Mouse (Mus musculus): ENCODE data around the gene Cntrl. TPM values are rescaled to one million over a fixed set of nuclear protein-coding genes. Genes with fewer than 3 reads are reported as not detected.

Cntrl gene
- polyA plus RNA-seq, 1 experiment from 2014 or later, result 16.3 TPM

DNA sequence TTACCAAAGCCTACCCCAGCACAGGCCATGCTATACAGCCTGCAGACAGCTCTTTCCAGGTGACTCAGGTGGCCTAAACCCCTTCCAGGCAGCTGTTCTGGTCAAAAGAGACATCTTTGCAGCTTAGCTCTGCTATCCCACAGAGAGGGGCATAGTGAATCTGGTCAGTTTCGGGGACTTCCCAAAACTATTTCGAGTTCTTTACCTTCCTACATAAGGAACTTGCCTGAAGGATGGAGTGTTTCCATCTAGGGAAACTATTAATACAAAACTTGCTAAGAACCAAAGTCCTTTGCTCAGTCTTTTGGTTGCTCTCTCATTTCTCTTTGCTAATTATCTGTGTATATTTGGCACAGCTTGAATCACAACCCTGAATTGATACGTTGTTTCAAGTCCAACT lies 32.4 kb downstream of the Cntrl start:
- WGBS, result 90% methylated on average over 3 of the region's 3 CpGs
- no peaks in the 10 kb centered on the region for H3K27me3 ChIP-seq (replicated peaks; ENCODE audit: control insufficient read depth, insufficient read depth, low read length)
- ATAC-seq, result no peak
- peaks cover 14% of the 10 kb centered on the region for H3K36me3 ChIP-seq (ENCODE audit: control insufficient read depth, insufficient read depth)
- H3K4me2 ChIP-seq (ENCODE audit: low read length), result no peak overlapping the region
- H3K9me3 ChIP-seq (ENCODE audit: control insufficient read depth, low read length), result no peaks in the 10 kb centered on the region
- H3K4me1 ChIP-seq (replicated peaks; ENCODE audit: control insufficient read depth, insufficient read depth, low read length), result no peaks in the 10 kb centered on the region
- H3K9ac ChIP-seq (replicated peaks; ENCODE audit: low read depth, low read length), result no peak overlapping the region
- no peak overlapping the region for H3K4me3 ChIP-seq (replicated peaks; ENCODE audit: low read length)
- no peak overlapping the region for H3K27ac ChIP-seq (ENCODE audit: low read length)

DNA sequence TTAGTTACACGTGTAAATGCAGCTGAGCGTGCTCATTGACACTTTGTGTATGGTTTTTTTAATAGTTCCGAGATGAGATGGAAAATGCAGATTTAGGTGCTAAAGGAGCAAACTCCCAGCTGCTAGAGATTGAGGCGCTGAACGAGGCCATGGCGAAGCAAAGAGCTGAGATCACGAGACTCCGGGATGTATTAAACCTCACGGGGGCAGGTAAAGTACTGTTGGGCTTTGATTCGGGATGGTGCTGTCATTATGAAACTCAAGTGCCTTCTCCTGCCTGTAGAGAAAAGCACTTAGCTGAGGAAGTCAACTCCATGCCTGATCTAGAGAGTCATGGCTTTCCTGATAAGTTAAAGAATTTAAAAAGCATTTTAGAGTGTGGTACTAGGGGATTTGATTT lies 39.5 kb downstream of the Cntrl start:
- no peaks in the 10 kb centered on the region for H3K4me1 ChIP-seq (replicated peaks; ENCODE audit: control insufficient read depth, insufficient read depth, low read length)
- no peaks in the 10 kb centered on the region for H3K9me3 ChIP-seq (ENCODE audit: control insufficient read depth, low read length)
- no peak overlapping the region for H3K4me2 ChIP-seq (ENCODE audit: low read length)
- WGBS, result 93% methylated on average over 10 of the region's 10 CpGs
- no peak overlapping the region for H3K9ac ChIP-seq (replicated peaks; ENCODE audit: low read depth, low read length)
- peaks cover 22% of the 10 kb centered on the region for H3K36me3 ChIP-seq (ENCODE audit: control insufficient read depth, insufficient read depth)
- no peak overlapping the region for H3K4me3 ChIP-seq (replicated peaks; ENCODE audit: low read length)
- ATAC-seq, result no peak
- H3K27me3 ChIP-seq (replicated peaks; ENCODE audit: control insufficient read depth, insufficient read depth, low read length), result no peaks in the 10 kb centered on the region
- H3K27ac ChIP-seq (ENCODE audit: low read length), result no peak overlapping the region

DNA sequence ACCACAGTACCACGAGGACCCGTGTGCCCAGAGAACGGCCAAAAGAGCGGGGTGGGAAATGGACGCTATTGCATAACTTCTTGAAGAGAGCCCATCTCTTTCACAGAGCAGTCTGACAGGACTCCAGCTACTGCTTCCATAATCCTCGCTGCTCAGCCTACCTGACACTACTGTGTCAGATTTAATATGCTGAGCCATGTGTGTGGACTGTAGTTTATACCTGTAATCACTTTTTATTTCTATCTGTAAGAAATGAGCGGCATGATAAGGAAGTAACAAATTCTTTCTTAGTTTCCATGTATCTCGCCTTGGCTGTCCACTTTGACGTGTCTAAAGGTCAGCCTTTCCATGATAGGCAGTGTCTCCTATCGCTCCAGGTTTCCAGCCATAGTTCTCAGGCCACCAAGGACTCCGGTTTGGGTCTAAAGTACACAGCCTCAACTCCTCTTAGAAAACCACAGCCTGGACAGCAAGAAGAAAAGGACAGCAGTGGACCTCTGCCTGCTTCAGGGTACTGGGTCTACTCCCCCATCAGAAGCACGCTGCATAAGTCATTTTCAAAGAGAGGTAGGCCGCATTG lies 42.1 kb downstream of the Cntrl start:
- ATAC-seq, result no peak
- Histone ChIP-seq H3K27ac (ENCODE audit: low read length) (no peak overlapping the region), H3K36me3 (ENCODE audit: control insufficient read depth, insufficient read depth) (peaks cover 20% of the 10 kb centered on the region), H3K27me3 (replicated peaks; ENCODE audit: control insufficient read depth, insufficient read depth, low read length) (no peaks in the 10 kb centered on the region), H3K4me2 (ENCODE audit: low read length) (no peak overlapping the region), H3K4me1 (replicated peaks; ENCODE audit: control insufficient read depth, insufficient read depth, low read length) (no peaks in the 10 kb centered on the region), H3K9me3 (ENCODE audit: control insufficient read depth, low read length) (no peaks in the 10 kb centered on the region), H3K4me3 (replicated peaks; ENCODE audit: low read length) (no peak overlapping the region), H3K9ac (replicated peaks; ENCODE audit: low read depth, low read length) (no peak overlapping the region)
- 95% methylated on average over 13 of the region's 13 CpGs for whole genome bisulfite sequencing

DNA sequence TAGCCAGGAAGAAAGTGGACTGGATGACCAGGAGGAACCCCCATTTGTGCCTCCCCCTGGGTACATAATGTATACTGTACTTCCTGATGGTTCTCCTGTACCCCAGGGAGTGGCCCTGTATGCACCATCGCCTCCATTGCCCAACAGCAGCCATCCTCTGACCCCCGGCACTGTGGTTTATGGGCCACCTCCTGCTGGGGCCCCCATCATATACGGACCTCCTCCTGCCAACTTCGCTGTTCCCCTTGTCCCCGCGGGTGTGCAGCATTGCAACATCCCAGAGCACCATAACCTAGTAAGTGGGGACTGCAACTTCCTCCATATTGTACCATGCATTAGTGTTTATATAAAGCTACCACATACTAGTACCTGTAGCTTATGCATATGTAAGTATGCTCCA lies 43.9 kb downstream of the Cntrl start:
- Histone ChIP-seq H3K9me3 (ENCODE audit: control insufficient read depth, low read length) (no peaks in the 10 kb centered on the region), H3K9ac (replicated peaks; ENCODE audit: low read depth, low read length) (no peak overlapping the region), H3K27ac (ENCODE audit: low read length) (no peak overlapping the region), H3K4me1 (replicated peaks; ENCODE audit: control insufficient read depth, insufficient read depth, low read length) (no peaks in the 10 kb centered on the region), H3K36me3 (ENCODE audit: control insufficient read depth, insufficient read depth) (peaks cover 19% of the 10 kb centered on the region), H3K4me3 (replicated peaks; ENCODE audit: low read length) (no peak overlapping the region), H3K27me3 (replicated peaks; ENCODE audit: control insufficient read depth, insufficient read depth, low read length) (no peaks in the 10 kb centered on the region), H3K4me2 (ENCODE audit: low read length) (no peak overlapping the region)
- 93% methylated on average over 6 of the region's 6 CpGs for WGBS
- no peak for ATAC-seq

DNA sequence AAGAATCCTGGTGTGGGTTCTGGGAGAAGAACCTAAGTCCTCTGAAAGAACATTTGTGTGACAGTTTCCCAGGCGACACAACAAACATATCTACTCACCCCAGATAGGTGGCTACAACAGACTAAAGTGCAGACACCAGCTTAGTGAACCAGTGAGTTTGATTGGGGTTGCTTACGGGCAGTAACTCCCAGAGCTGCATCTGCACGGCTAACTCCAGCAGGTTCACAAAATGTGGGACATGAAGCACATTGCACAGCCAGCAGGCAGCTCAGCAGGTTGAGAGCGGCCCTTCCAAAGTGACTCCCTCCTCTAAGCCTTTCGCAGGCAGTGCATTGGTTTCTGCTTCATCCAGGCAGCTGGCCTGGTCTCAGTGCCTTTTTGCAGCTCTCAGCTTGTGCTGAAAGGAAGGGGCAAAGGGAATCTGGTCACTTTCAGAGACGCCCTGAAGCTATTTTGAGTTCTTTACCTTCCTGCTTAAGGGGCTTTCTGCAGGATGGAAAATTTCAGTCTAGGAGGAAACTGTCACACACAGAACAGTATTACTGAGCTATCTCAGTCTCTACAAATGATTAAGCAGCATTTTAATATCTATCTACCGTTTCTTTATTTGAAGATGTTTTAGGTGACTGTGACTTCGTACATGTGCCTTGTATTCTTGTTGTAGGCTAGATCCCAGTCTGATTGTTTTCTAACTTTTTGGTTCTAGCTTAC lies 44.7 kb downstream of the Cntrl start:
- Histone ChIP-seq H3K9me3 (ENCODE audit: control insufficient read depth, low read length) (no peaks in the 10 kb centered on the region), H3K4me2 (ENCODE audit: low read length) (no peak overlapping the region), H3K4me3 (replicated peaks; ENCODE audit: low read length) (no peak overlapping the region), H3K9ac (replicated peaks; ENCODE audit: low read depth, low read length) (no peak overlapping the region), H3K27me3 (replicated peaks; ENCODE audit: control insufficient read depth, insufficient read depth, low read length) (no peaks in the 10 kb centered on the region), H3K4me1 (replicated peaks; ENCODE audit: control insufficient read depth, insufficient read depth, low read length) (no peaks in the 10 kb centered on the region), H3K27ac (ENCODE audit: low read length) (no peak overlapping the region), H3K36me3 (ENCODE audit: control insufficient read depth, insufficient read depth) (peaks cover 11% of the 10 kb centered on the region)
- no peak for ATAC-seq
- 87% methylated on average over 8 of the region's 8 CpGs for WGBS

DNA sequence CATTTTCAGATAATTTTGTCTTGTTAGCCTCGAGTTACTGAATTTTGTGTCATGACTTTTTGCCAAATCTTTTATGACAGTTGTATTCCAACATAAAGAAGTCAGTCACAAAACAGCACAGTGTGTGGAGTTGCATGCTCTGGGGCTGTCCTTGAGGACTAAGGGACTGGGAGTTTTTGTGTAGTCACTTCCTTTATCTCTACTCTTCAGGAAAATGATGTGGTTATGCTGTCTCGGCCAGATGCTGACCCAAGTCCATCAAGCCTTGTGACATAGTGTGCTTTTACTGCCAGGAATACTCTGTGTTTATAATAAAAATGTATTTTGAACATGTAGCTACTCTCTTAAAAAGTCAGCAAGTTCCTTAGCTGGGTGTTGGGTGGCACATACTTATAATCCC lies 47.7 kb downstream of the Cntrl start:
- H3K9me3 ChIP-seq (ENCODE audit: control insufficient read depth, low read length), result no peaks in the 10 kb centered on the region
- 88% methylated on average over 2 of the region's 2 CpGs for WGBS
- no peak overlapping the region for H3K4me2 ChIP-seq (ENCODE audit: low read length)
- no peaks in the 10 kb centered on the region for H3K27me3 ChIP-seq (replicated peaks; ENCODE audit: control insufficient read depth, insufficient read depth, low read length)
- H3K4me3 ChIP-seq (replicated peaks; ENCODE audit: low read length), result no peak overlapping the region
- no peak overlapping the region for H3K27ac ChIP-seq (ENCODE audit: low read length)
- H3K36me3 ChIP-seq (ENCODE audit: control insufficient read depth, insufficient read depth), result peaks cover 17% of the 10 kb centered on the region
- H3K9ac ChIP-seq (replicated peaks; ENCODE audit: low read depth, low read length), result no peak overlapping the region
- no peaks in the 10 kb centered on the region for H3K4me1 ChIP-seq (replicated peaks; ENCODE audit: control insufficient read depth, insufficient read depth, low read length)
- ATAC-seq, result no peak

DNA sequence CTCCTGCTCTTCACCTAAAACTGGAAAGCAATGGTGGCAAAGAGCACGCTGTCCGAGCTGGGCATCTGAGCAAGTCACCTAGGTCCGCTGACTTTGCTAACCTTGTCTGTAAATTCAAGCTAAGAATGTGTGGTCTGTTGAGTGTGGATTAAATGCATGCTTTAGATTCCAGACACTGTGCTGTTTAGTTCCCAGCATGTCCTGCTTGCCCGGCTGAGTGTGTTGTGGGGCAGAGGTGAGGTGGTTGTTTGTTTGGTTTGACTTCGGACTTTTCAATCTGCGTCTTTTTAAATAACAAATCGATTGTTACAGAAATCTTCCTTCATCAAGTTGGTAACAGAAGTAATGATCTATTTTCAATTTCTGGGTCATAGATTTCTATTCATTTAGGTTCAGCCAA lies 48.5 kb downstream of the Cntrl start:
- ATAC-seq, result no peak
- WGBS, result 93% methylated on average over 7 of the region's 7 CpGs
- Histone ChIP-seq H3K4me3 (replicated peaks; ENCODE audit: low read length) (no peak overlapping the region), H3K4me2 (ENCODE audit: low read length) (no peak overlapping the region), H3K4me1 (replicated peaks; ENCODE audit: control insufficient read depth, insufficient read depth, low read length) (no peaks in the 10 kb centered on the region), H3K9ac (replicated peaks; ENCODE audit: low read depth, low read length) (no peak overlapping the region), H3K27me3 (replicated peaks; ENCODE audit: control insufficient read depth, insufficient read depth, low read length) (no peaks in the 10 kb centered on the region), H3K9me3 (ENCODE audit: control insufficient read depth, low read length) (no peaks in the 10 kb centered on the region), H3K36me3 (ENCODE audit: control insufficient read depth, insufficient read depth) (peaks cover 19% of the 10 kb centered on the region), H3K27ac (ENCODE audit: low read length) (no peak overlapping the region)

DNA sequence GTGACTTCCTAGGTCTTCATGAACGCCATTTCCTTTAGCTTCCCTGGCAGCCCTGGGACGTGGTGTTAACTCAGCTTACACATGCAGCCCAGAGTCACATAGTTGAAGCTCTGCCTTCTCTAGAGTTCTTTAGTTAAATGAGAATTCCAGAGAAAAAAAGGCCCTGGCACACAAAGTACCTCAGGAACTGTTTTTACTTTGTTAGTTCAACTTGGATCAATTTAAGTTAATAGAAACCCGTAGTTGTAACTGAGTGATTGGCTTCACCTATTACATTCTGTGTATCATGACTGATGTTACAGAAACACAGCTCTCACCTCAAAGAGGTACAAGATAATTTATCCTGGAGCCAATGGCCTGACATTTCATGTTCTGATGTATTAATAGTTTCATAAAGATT lies 49.1 kb downstream of the Cntrl start:
- Histone ChIP-seq H3K9me3 (ENCODE audit: control insufficient read depth, low read length) (no peaks in the 10 kb centered on the region), H3K4me2 (ENCODE audit: low read length) (no peak overlapping the region), H3K36me3 (ENCODE audit: control insufficient read depth, insufficient read depth) (peaks cover 15% of the 10 kb centered on the region), H3K4me3 (replicated peaks; ENCODE audit: low read length) (no peak overlapping the region), H3K27ac (ENCODE audit: low read length) (no peak overlapping the region), H3K9ac (replicated peaks; ENCODE audit: low read depth, low read length) (no peak overlapping the region), H3K4me1 (replicated peaks; ENCODE audit: control insufficient read depth, insufficient read depth, low read length) (no peaks in the 10 kb centered on the region), H3K27me3 (replicated peaks; ENCODE audit: control insufficient read depth, insufficient read depth, low read length) (no peaks in the 10 kb centered on the region)
- 84% methylated on average over 3 of the region's 3 CpGs for WGBS
- ATAC-seq, result no peak

DNA sequence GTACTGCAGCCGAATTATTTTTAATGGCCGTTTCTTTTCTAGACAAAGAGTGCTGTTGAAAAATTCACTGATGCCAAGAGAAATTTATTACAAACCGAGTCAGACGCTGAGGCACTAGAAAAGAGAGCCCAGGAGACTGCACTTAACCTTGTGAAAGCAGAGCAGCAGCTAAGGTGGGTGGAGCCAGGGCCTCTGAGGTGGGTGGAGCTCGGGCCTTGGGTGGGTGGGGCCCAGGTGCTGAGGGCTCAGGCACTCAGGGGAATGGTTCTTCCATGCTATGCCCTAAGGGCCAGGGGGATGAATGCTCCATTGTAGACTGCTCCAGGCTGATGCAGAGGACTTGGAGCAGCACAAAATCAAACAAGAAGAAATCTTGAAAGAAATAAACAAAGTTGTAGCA lies 50.9 kb downstream of the Cntrl start:
- Histone ChIP-seq H3K4me2 (ENCODE audit: low read length) (no peak overlapping the region), H3K27me3 (replicated peaks; ENCODE audit: control insufficient read depth, insufficient read depth, low read length) (no peaks in the 10 kb centered on the region), H3K4me1 (replicated peaks; ENCODE audit: control insufficient read depth, insufficient read depth, low read length) (no peaks in the 10 kb centered on the region), H3K36me3 (ENCODE audit: control insufficient read depth, insufficient read depth) (peaks cover 15% of the 10 kb centered on the region), H3K4me3 (replicated peaks; ENCODE audit: low read length) (no peak overlapping the region), H3K27ac (ENCODE audit: low read length) (no peak overlapping the region), H3K9me3 (ENCODE audit: control insufficient read depth, low read length) (no peaks in the 10 kb centered on the region), H3K9ac (replicated peaks; ENCODE audit: low read depth, low read length) (no peak overlapping the region)
- WGBS, result 64% methylated on average over 5 of the region's 5 CpGs
- no peak for ATAC-seq

Data from forebrain, embryonic 16.5 days (tissue).